ENCODE assay signal across 18 mouse cellular contexts in the genomic region with DNA sequence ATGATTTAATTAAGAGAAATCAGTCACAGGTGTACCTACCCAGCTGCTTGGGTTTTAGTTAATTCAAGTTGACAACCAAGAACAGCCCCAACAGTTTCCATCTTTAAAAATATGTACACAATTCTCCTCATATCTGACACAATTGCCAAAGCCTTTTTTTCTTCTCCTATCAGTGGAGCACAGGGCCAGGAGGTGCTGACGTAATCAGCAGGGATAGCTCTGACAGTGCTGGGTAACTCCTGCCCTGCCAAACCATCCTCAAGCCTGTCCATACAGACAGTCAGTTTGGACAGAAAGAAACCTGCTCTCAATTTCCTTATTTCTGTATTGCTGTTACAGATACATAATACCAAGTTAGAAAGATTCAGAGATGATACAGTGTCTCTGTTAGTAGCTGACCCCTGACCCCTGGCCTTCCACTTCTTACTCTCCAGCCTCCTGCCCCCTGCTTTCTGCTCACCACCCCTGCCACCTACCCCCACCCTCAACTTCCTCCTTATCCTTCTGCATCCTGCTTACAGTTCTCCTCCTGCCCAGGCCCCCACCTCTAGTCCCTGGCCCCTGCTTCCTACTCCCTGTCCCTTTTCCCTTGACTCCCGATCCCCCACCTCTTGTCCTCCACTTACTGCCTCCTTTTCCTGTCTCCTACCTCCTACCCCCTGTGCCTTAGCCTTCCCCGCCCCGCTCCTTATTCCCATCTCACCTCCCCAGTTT. TPM values are rescaled to one million over a fixed set of nuclear protein-coding genes. Genes with fewer than 3 reads are reported as not detected.
A peak's percentile ranks its signal among the peaks of the same experiment; 100 is the strongest.
DNase-seq lines count a peak whose midpoint lies in the region; ATAC-seq and TF ChIP-seq lines count a peak whose summit lies in the region.
"Had no signal": no experiment of that assay in that cellular context is flagged by ENCODE, and none has a peak within 500 bp of the region (broad histone marks: within the 10 kb centered on the region; RNA-seq: fewer than 3 reads in every experiment).

No protein-coding gene starts in this region.

- H3K4me3 ChIP-seq in heart, embryonic 10.5 days, result no peak overlapping the region
- no peak overlapping the region for H3K4me3 ChIP-seq in stomach, embryonic 14.5 days (ENCODE audit: low read depth, low read length)
- no peak overlapping the region for H3K4me3 ChIP-seq in stomach, postnatal 0 days (ENCODE audit: low read depth, low read length)
- peak overlapping the region; percentile 11 to 31; a peak in 1 of 4 replicates for H3K4me3 ChIP-seq in liver, embryonic 14.5 days (ENCODE audit: insufficient read depth in 1 of 2, low read depth in 2 of 2, low read length in 2 of 2)
- no peak overlapping the region for H3K4me3 ChIP-seq in stomach, embryonic 15.5 days (replicated peaks)
- no peak overlapping the region for H3K4me3 ChIP-seq in intestine, embryonic 16.5 days (ENCODE audit: low read length)
- H3K4me3 ChIP-seq: forebrain, embryonic 10.5 days; gastrocnemius, adult 2 months; layer of hippocampus, adult 2 months; limb, embryonic 10.5 days; neural tube, embryonic 12.5 days had no signal

- no peaks in the 10 kb centered on the region for H3K36me3 ChIP-seq in heart, embryonic 10.5 days
- H3K36me3 ChIP-seq in stomach, embryonic 14.5 days (ENCODE audit: control insufficient read depth, insufficient read depth, low read length), result no peaks in the 10 kb centered on the region
- no peaks in the 10 kb centered on the region for H3K36me3 ChIP-seq in stomach, postnatal 0 days (ENCODE audit: control insufficient read depth, insufficient read depth, low read length)
- H3K36me3 ChIP-seq in liver, embryonic 14.5 days (replicated peaks; ENCODE audit: control insufficient read depth, insufficient read depth, low read depth), result no peaks in the 10 kb centered on the region
- H3K36me3 ChIP-seq in stomach, embryonic 15.5 days, result no peaks in the 10 kb centered on the region
- H3K36me3 ChIP-seq in intestine, embryonic 16.5 days (ENCODE audit: control insufficient read depth, insufficient read depth, low read length), result no peaks in the 10 kb centered on the region
- H3K36me3 ChIP-seq: forebrain, embryonic 10.5 days; limb, embryonic 10.5 days; neural tube, embryonic 12.5 days had no signal

- no peak overlapping the region for H3K4me2 ChIP-seq in stomach, embryonic 14.5 days (replicated peaks; ENCODE audit: low read depth, low read length)
- H3K4me2 ChIP-seq in stomach, postnatal 0 days (replicated peaks; ENCODE audit: low read depth), result no peak overlapping the region
- H3K4me2 ChIP-seq in liver, embryonic 14.5 days (ENCODE audit: low read depth), result peak overlapping the region; percentile 74
- H3K4me2 ChIP-seq in stomach, embryonic 15.5 days, result no peak overlapping the region
- no peak overlapping the region for H3K4me2 ChIP-seq in intestine, embryonic 16.5 days (ENCODE audit: low read depth, low read length)
- H3K4me2 ChIP-seq: midbrain, embryonic 11.5 days; neural tube, embryonic 12.5 days had no signal

- no peak for TF ChIP-seq EP300 in stomach, postnatal 0 days (optimal IDR thresholded peaks at IDR 0.05)
- TF ChIP-seq EP300 in liver, embryonic 14.5 days (IDR thresholded peaks at IDR 0.05; ENCODE audit: low read depth), result peak; percentile 72

- no peak for TF ChIP-seq CTCF in stomach, postnatal 0 days (IDR thresholded peaks at IDR 0.05; ENCODE audit: low read depth)
- TF ChIP-seq CTCF in liver, embryonic 14.5 days (IDR thresholded peaks at IDR 0.05; ENCODE audit: low read depth), result no peak

- H3K9me3 ChIP-seq in heart, embryonic 10.5 days, result no peaks in the 10 kb centered on the region
- no peaks in the 10 kb centered on the region for H3K9me3 ChIP-seq in stomach, embryonic 14.5 days (ENCODE audit: control insufficient read depth, low read depth, low read length)
- no peaks in the 10 kb centered on the region for H3K9me3 ChIP-seq in stomach, postnatal 0 days (ENCODE audit: control insufficient read depth, low read length)
- no peaks in the 10 kb centered on the region for H3K9me3 ChIP-seq in liver, embryonic 14.5 days (ENCODE audit: control insufficient read depth, low read length)
- no peaks in the 10 kb centered on the region for H3K9me3 ChIP-seq in stomach, embryonic 15.5 days
- no peaks in the 10 kb centered on the region for H3K9me3 ChIP-seq in intestine, embryonic 16.5 days (ENCODE audit: control insufficient read depth, low read length)
- H3K9me3 ChIP-seq: forebrain, embryonic 10.5 days; G1E; limb, embryonic 10.5 days; neural tube, embryonic 12.5 days had no signal

- 0 out of 2 replicates have a peak, but pooled peaks cover 15% of the 10 kb centered on the region for H3K4me1 ChIP-seq in heart, embryonic 10.5 days
- H3K4me1 ChIP-seq in stomach, embryonic 14.5 days (ENCODE audit: control insufficient read depth, insufficient read depth, low read length), result no peaks in the 10 kb centered on the region
- H3K4me1 ChIP-seq in stomach, postnatal 0 days (replicated peaks; ENCODE audit: control insufficient read depth, insufficient read depth), result no peaks in the 10 kb centered on the region
- peaks cover 29 to 30% of the 10 kb centered on the region in 2 experiments for H3K4me1 ChIP-seq in liver, embryonic 14.5 days (replicated peaks; ENCODE audit: control insufficient read depth in 2 of 2, insufficient read depth in 2 of 2, low read length in 1 of 2)
- 0 out of 2 replicates have a peak, but pooled peaks cover 2% of the 10 kb centered on the region for H3K4me1 ChIP-seq in stomach, embryonic 15.5 days
- 0 out of 2 replicates have a peak, but pooled peaks cover 6% of the 10 kb centered on the region for H3K4me1 ChIP-seq in intestine, embryonic 16.5 days (ENCODE audit: control insufficient read depth, insufficient read depth, low read length)
- H3K4me1 ChIP-seq: limb, embryonic 10.5 days; neural tube, embryonic 12.5 days had no signal

- H3K27ac ChIP-seq in heart, embryonic 10.5 days, result peak overlapping the region; percentile 63; the same call in 1 of the 2 replicates
- H3K27ac ChIP-seq in stomach, embryonic 14.5 days (ENCODE audit: low read length), result no peak overlapping the region
- no peak overlapping the region for H3K27ac ChIP-seq in stomach, postnatal 0 days (replicated peaks)
- H3K27ac ChIP-seq in liver, embryonic 14.5 days, result peak overlapping the region; percentile 89
- no peak overlapping the region for H3K27ac ChIP-seq in stomach, embryonic 15.5 days
- no peak overlapping the region for H3K27ac ChIP-seq in intestine, embryonic 16.5 days (ENCODE audit: low read length)
- H3K27ac ChIP-seq: forebrain, embryonic 10.5 days; gastrocnemius, adult 2 months; layer of hippocampus, adult 2 months; limb, embryonic 10.5 days; neural tube, embryonic 12.5 days had no signal

- H3K9ac ChIP-seq in stomach, embryonic 14.5 days (replicated peaks; ENCODE audit: low read depth, low read length), result no peak overlapping the region
- no peak overlapping the region for H3K9ac ChIP-seq in stomach, postnatal 0 days (ENCODE audit: low read length)
- peak overlapping the region; percentile 68 for H3K9ac ChIP-seq in liver, embryonic 14.5 days (replicated peaks)
- no peak overlapping the region for H3K9ac ChIP-seq in stomach, embryonic 15.5 days
- H3K9ac ChIP-seq in intestine, embryonic 16.5 days (ENCODE audit: low read depth, low read length), result no peak overlapping the region
- H3K9ac ChIP-seq: neural tube, embryonic 12.5 days had no signal

- no peaks in the 10 kb centered on the region for H3K27me3 ChIP-seq in heart, embryonic 10.5 days (ENCODE audit: insufficient read depth, poor library complexity, severe bottlenecking)
- no peaks in the 10 kb centered on the region for H3K27me3 ChIP-seq in stomach, embryonic 14.5 days (ENCODE audit: control insufficient read depth, insufficient read depth, low read length)
- H3K27me3 ChIP-seq in stomach, postnatal 0 days (ENCODE audit: control insufficient read depth, insufficient read depth, low read length), result no peaks in the 10 kb centered on the region
- no peaks in the 10 kb centered on the region for H3K27me3 ChIP-seq in liver, embryonic 14.5 days (ENCODE audit: control insufficient read depth, insufficient read depth, low read length)
- H3K27me3 ChIP-seq in stomach, embryonic 15.5 days (replicated peaks), result no peaks in the 10 kb centered on the region
- H3K27me3 ChIP-seq in intestine, embryonic 16.5 days (replicated peaks; ENCODE audit: control insufficient read depth, insufficient read depth, low read length), result no peaks in the 10 kb centered on the region
- H3K27me3 ChIP-seq: neural tube, embryonic 12.5 days had no signal

- peak; percentile 4; the same call in 1 of the 2 replicates for ATAC-seq in stomach, embryonic 14.5 days (ENCODE audit: insufficient number of reproducible peaks, insufficient read depth, low FRiP score, low read depth)
- ATAC-seq in stomach, postnatal 0 days (ENCODE audit: low FRiP score, low TSS enrichment), result no peak
- ATAC-seq in liver, embryonic 14.5 days (ENCODE audit: insufficient read depth), result peak; percentile 92
- ATAC-seq in stomach, embryonic 15.5 days (ENCODE audit: insufficient read depth, low FRiP score, low read depth), result peak; percentile 83; the same call in 1 of the 2 replicates
- no peak for ATAC-seq in intestine, embryonic 16.5 days

- no peak for DNase-seq in heart, embryonic 10.5 days (ENCODE audit: low spot score)
- DNase-seq in heart, postnatal 4 days, result no peak
- DNase-seq in stomach, postnatal 0 days (ENCODE audit: low spot score), result no peak
- DNase-seq in liver, embryonic 14.5 days (ENCODE audit: low read depth in 3 of 3, low spot score in 3 of 3), result peak; percentile 72 to 78 (median 72)
- DNase-seq in left cerebral cortex, adult 8-10 months (ENCODE audit: low spot score in 2 of 2), result no peak
- DNase-seq: embryo, embryonic 11 days; kidney, adult 2 months; thymus, postnatal 4 days had no signal

- 45% methylated on average over 4 of the region's 4 CpGs for WGBS in heart, embryonic 10.5 days
- 54% methylated on average over 4 of the region's 4 CpGs for WGBS in stomach, embryonic 14.5 days
- 52% methylated on average over 4 of the region's 4 CpGs for whole genome bisulfite sequencing in stomach, postnatal 0 days
- WGBS in liver, embryonic 14.5 days (ENCODE audit: insufficient replicate concordance), result 19% methylated on average over 4 of the region's 4 CpGs
- WGBS in stomach, embryonic 15.5 days, result 55% methylated on average over 4 of the region's 4 CpGs
- WGBS in intestine, embryonic 16.5 days, result 67% methylated on average over 4 of the region's 4 CpGs

RNA-seq across cellular contexts. Expression of gene Atg7, which starts 16.5 kb away (rescaled TPM):
- polyA plus RNA-seq in heart, embryonic 10.5 days (2016; fragmentation: Nextera tagmentation; extraction: Ambion mirVana), result 18.7 and 19.8 TPM in 2 replicates
- 10 to 100 TPM; 15.9 to 20.0 TPM for total RNA-seq in heart, postnatal 4 days (2021)
- 23.2 and 24.1 TPM in 2 replicates for polyA plus RNA-seq in stomach, embryonic 14.5 days (2014; fragmentation: Nextera tagmentation; extraction: Ambion mirVana)
- 14.0 and 15.0 TPM in 2 replicates for polyA plus RNA-seq in stomach, postnatal 0 days (2015; fragmentation: Nextera tagmentation; extraction: Ambion mirVana)
- polyA plus RNA-seq in liver, embryonic 14.5 days (2012; rRNA removed), result 4.7 and 4.8 TPM in 2 replicates
- 8.9 and 11.8 TPM in 2 replicates for polyA plus RNA-seq in liver, embryonic 14.5 days (2014; fragmentation: Nextera tagmentation; extraction: Ambion mirVana)
- polyA plus RNA-seq in stomach, embryonic 15.5 days (2015; fragmentation: Nextera tagmentation; extraction: Ambion mirVana), result 18.4 and 20.7 TPM in 2 replicates
- polyA plus RNA-seq in intestine, embryonic 16.5 days (2015; fragmentation: Nextera tagmentation; extraction: Ambion mirVana), result 21.5 and 25.5 TPM in 2 replicates
- 10 to 100 TPM; 27.3 to 35.2 (median 27.5) TPM for total RNA-seq in left cerebral cortex, adult 8-10 months (2022)

Comparison
In these comparisons a context has a peak if more than half of its experiments do, and no peak if none do; other contexts are left out.
1. ATAC-seq: peak in stomach, embryonic 14.5 days (single experiment), liver, embryonic 14.5 days (single experiment) and stomach, embryonic 15.5 days (single experiment); none in stomach, postnatal 0 days (single experiment) and intestine, embryonic 16.5 days (single experiment).
2. DNase-seq: peak in liver, embryonic 14.5 days (3 of 3); none in heart, embryonic 10.5 days (single experiment), heart, postnatal 4 days (single experiment), stomach, postnatal 0 days (single experiment) and left cerebral cortex, adult 8-10 months (0 of 2).
3. H3K27ac ChIP-seq: peak in heart, embryonic 10.5 days (single experiment) and liver, embryonic 14.5 days (single experiment); none in stomach, embryonic 14.5 days (single experiment), stomach, postnatal 0 days (single experiment), stomach, embryonic 15.5 days (single experiment) and intestine, embryonic 16.5 days (single experiment).
4. H3K4me3 ChIP-seq: peak in liver, embryonic 14.5 days (2 of 2); none in heart, embryonic 10.5 days (single experiment), stomach, embryonic 14.5 days (single experiment), stomach, postnatal 0 days (single experiment), stomach, embryonic 15.5 days (single experiment) and intestine, embryonic 16.5 days (single experiment).